Mouse (Mus musculus): ENCODE measurements around the gene Kank3. TPM values are rescaled to one million over a fixed set of nuclear protein-coding genes. Genes with fewer than 3 reads are reported as not detected.

Gene Kank3
- polyA plus RNA-seq, 1 experiment from 2014 or later, result 30.1 TPM

- ATAC-seq (ENCODE audit: low FRiP score) (no peak), DNase-seq (ENCODE audit: low spot score) (no peak)
- no peaks in the 10 kb centered on the region for H3K4me1 ChIP-seq (replicated peaks; ENCODE audit: control insufficient read depth, insufficient read depth, low read length)
- H3K36me3 ChIP-seq (ENCODE audit: control insufficient read depth, insufficient read depth, low read length), result no peaks in the 10 kb centered on the region
- 0 out of 2 replicates have a peak overlapping the region, but pooled peaks have one; percentile 2 for H3K4me3 ChIP-seq (ENCODE audit: low read depth, low read length)
- no peaks in the 10 kb centered on the region for H3K9me3 ChIP-seq (ENCODE audit: control insufficient read depth, low read length)
- H3K4me2 ChIP-seq (replicated peaks; ENCODE audit: low read depth, low read length), result no peak overlapping the region
- H3K9ac ChIP-seq (ENCODE audit: low read depth, low read length), result no peak overlapping the region
- no peak overlapping the region for H3K27ac ChIP-seq (ENCODE audit: low read depth, low read length)
- WGBS, result 80% methylated on average over 5 of the region's 5 CpGs
- no peaks in the 10 kb centered on the region for H3K27me3 ChIP-seq (ENCODE audit: control insufficient read depth, insufficient read depth, low read length)
Measured at GRCm38 (mm10) chr17:33779967-33780295, 30.4 kb upstream of the Kank3 start.

GRCm38 (mm10) chr17:33780431-33780830 lies 29.9 kb upstream of the Kank3 start:
- ATAC-seq (ENCODE audit: low FRiP score), result no peak
- 0 out of 2 replicates have a peak overlapping the region, but pooled peaks have one; percentile 6 for H3K27ac ChIP-seq (ENCODE audit: low read depth, low read length)
- DNase-seq (ENCODE audit: low spot score), result no peak
- no peaks in the 10 kb centered on the region for H3K4me1 ChIP-seq (replicated peaks; ENCODE audit: control insufficient read depth, insufficient read depth, low read length)
- H3K9me3 ChIP-seq (ENCODE audit: control insufficient read depth, low read length), result no peaks in the 10 kb centered on the region
- peak overlapping the region; percentile 87 for H3K4me2 ChIP-seq (replicated peaks; ENCODE audit: low read depth, low read length)
- WGBS, result 92% methylated on average over 5 of the region's 5 CpGs
- H3K4me3 ChIP-seq (ENCODE audit: low read depth, low read length), result peak overlapping the region; percentile 40; the same call in 1 of the 2 replicates
- no peaks in the 10 kb centered on the region for H3K36me3 ChIP-seq (ENCODE audit: control insufficient read depth, insufficient read depth, low read length)
- no peaks in the 10 kb centered on the region for H3K27me3 ChIP-seq (ENCODE audit: control insufficient read depth, insufficient read depth, low read length)
- 0 out of 2 replicates have a peak overlapping the region, but pooled peaks have one; percentile 58 for H3K9ac ChIP-seq (ENCODE audit: low read depth, low read length)

- Histone ChIP-seq H3K36me3 (ENCODE audit: control insufficient read depth, insufficient read depth, low read length) (no peaks in the 10 kb centered on the region), H3K27me3 (ENCODE audit: control insufficient read depth, insufficient read depth, low read length) (no peaks in the 10 kb centered on the region), H3K27ac (ENCODE audit: low read depth, low read length) (0 out of 2 replicates have a peak within 1 kb of the TSS, but pooled peaks have one; percentile 6), H3K4me1 (replicated peaks; ENCODE audit: control insufficient read depth, insufficient read depth, low read length) (no peaks in the 10 kb centered on the region), H3K9ac (ENCODE audit: low read depth, low read length) (peak within 1 kb of the TSS; percentile 58), H3K9me3 (ENCODE audit: control insufficient read depth, low read length) (no peaks in the 10 kb centered on the region), H3K4me2 (replicated peaks; ENCODE audit: low read depth, low read length) (peak within 1 kb of the TSS; percentile 87), H3K4me3 (ENCODE audit: low read depth, low read length) (peak within 1 kb of the TSS; percentile 40)
- peak; percentile 68 for DNase-seq (ENCODE audit: low spot score)
- 2% methylated on average over 50 of the region's 50 CpGs for WGBS
- ATAC-seq (ENCODE audit: low FRiP score), result peak; percentile 87
Measured at GRCm38 (mm10) chr17:33781124-33781977, 29.0 kb upstream of the Kank3 start, which contains the start of gene Angptl4. Gene Angptl4, minus strand, starts transcription at chr17:33781830.

- Histone ChIP-seq H3K4me3 (ENCODE audit: low read depth, low read length) (no peak overlapping the region), H3K4me1 (replicated peaks; ENCODE audit: control insufficient read depth, insufficient read depth, low read length) (no peaks in the 10 kb centered on the region), H3K9me3 (ENCODE audit: control insufficient read depth, low read length) (no peaks in the 10 kb centered on the region), H3K4me2 (replicated peaks; ENCODE audit: low read depth, low read length) (peak overlapping the region; percentile 87; the same call in 1 of the 2 replicates), H3K36me3 (ENCODE audit: control insufficient read depth, insufficient read depth, low read length) (no peaks in the 10 kb centered on the region), H3K27ac (ENCODE audit: low read depth, low read length) (no peak overlapping the region), H3K27me3 (ENCODE audit: control insufficient read depth, insufficient read depth, low read length) (no peaks in the 10 kb centered on the region), H3K9ac (ENCODE audit: low read depth, low read length) (no peak overlapping the region)
- no peak for DNase-seq (ENCODE audit: low spot score)
- ATAC-seq (ENCODE audit: low FRiP score), result no peak
- 33% methylated on average over 4 of the region's 4 CpGs for WGBS
Measured at GRCm38 (mm10) chr17:33782067-33782466, 28.3 kb upstream of the Kank3 start.

GRCm38 (mm10) chr17:33783408-33783807 lies 26.9 kb upstream of the Kank3 start:
- no peak overlapping the region for H3K27ac ChIP-seq (ENCODE audit: low read depth, low read length)
- H3K27me3 ChIP-seq (ENCODE audit: control insufficient read depth, insufficient read depth, low read length), result no peaks in the 10 kb centered on the region
- H3K9ac ChIP-seq (ENCODE audit: low read depth, low read length), result no peak overlapping the region
- H3K4me2 ChIP-seq (replicated peaks; ENCODE audit: low read depth, low read length), result no peak overlapping the region
- H3K4me3 ChIP-seq (ENCODE audit: low read depth, low read length), result no peak overlapping the region
- no peaks in the 10 kb centered on the region for H3K36me3 ChIP-seq (ENCODE audit: control insufficient read depth, insufficient read depth, low read length)
- H3K4me1 ChIP-seq (replicated peaks; ENCODE audit: control insufficient read depth, insufficient read depth, low read length), result no peaks in the 10 kb centered on the region
- no peak for ATAC-seq (ENCODE audit: low FRiP score)
- DNase-seq (ENCODE audit: low spot score), result no peak
- no peaks in the 10 kb centered on the region for H3K9me3 ChIP-seq (ENCODE audit: control insufficient read depth, low read length)

GRCm38 (mm10) chr17:33784939-33785338 lies 25.4 kb upstream of the Kank3 start:
- Histone ChIP-seq H3K9ac (ENCODE audit: low read depth, low read length) (no peak overlapping the region), H3K4me2 (replicated peaks; ENCODE audit: low read depth, low read length) (no peak overlapping the region), H3K27me3 (ENCODE audit: control insufficient read depth, insufficient read depth, low read length) (no peaks in the 10 kb centered on the region), H3K9me3 (ENCODE audit: control insufficient read depth, low read length) (no peaks in the 10 kb centered on the region), H3K36me3 (ENCODE audit: control insufficient read depth, insufficient read depth, low read length) (no peaks in the 10 kb centered on the region), H3K4me3 (ENCODE audit: low read depth, low read length) (no peak overlapping the region), H3K4me1 (replicated peaks; ENCODE audit: control insufficient read depth, insufficient read depth, low read length) (no peaks in the 10 kb centered on the region), H3K27ac (ENCODE audit: low read depth, low read length) (no peak overlapping the region)
- DNase-seq (ENCODE audit: low spot score), result no peak
- 85% methylated on average over 2 of the region's 2 CpGs for WGBS
- ATAC-seq (ENCODE audit: low FRiP score), result no peak

GRCm38 (mm10) chr17:33786375-33786774 lies 23.9 kb upstream of the Kank3 start:
- no peak overlapping the region for H3K9ac ChIP-seq (ENCODE audit: low read depth, low read length)
- ATAC-seq (ENCODE audit: low FRiP score), result no peak
- no peaks in the 10 kb centered on the region for H3K4me1 ChIP-seq (replicated peaks; ENCODE audit: control insufficient read depth, insufficient read depth, low read length)
- H3K4me2 ChIP-seq (replicated peaks; ENCODE audit: low read depth, low read length), result no peak overlapping the region
- H3K27me3 ChIP-seq (ENCODE audit: control insufficient read depth, insufficient read depth, low read length), result no peaks in the 10 kb centered on the region
- H3K9me3 ChIP-seq (ENCODE audit: control insufficient read depth, low read length), result no peaks in the 10 kb centered on the region
- no peak overlapping the region for H3K4me3 ChIP-seq (ENCODE audit: low read depth, low read length)
- H3K36me3 ChIP-seq (ENCODE audit: control insufficient read depth, insufficient read depth, low read length), result no peaks in the 10 kb centered on the region
- DNase-seq (ENCODE audit: low spot score), result no peak
- H3K27ac ChIP-seq (ENCODE audit: low read depth, low read length), result no peak overlapping the region
- 77% methylated on average over 18 of the region's 18 CpGs for WGBS

GRCm38 (mm10) chr17:33788732-33789131 lies 21.6 kb upstream of the Kank3 start:
- 77% methylated on average over 4 of the region's 4 CpGs for WGBS
- no peaks in the 10 kb centered on the region for H3K9me3 ChIP-seq (ENCODE audit: control insufficient read depth, low read length)
- no peak overlapping the region for H3K4me2 ChIP-seq (replicated peaks; ENCODE audit: low read depth, low read length)
- DNase-seq (ENCODE audit: low spot score), result no peak
- no peak overlapping the region for H3K4me3 ChIP-seq (ENCODE audit: low read depth, low read length)
- no peaks in the 10 kb centered on the region for H3K36me3 ChIP-seq (ENCODE audit: control insufficient read depth, insufficient read depth, low read length)
- H3K27me3 ChIP-seq (ENCODE audit: control insufficient read depth, insufficient read depth, low read length), result no peaks in the 10 kb centered on the region
- ATAC-seq (ENCODE audit: low FRiP score), result no peak
- H3K9ac ChIP-seq (ENCODE audit: low read depth, low read length), result no peak overlapping the region
- H3K4me1 ChIP-seq (replicated peaks; ENCODE audit: control insufficient read depth, insufficient read depth, low read length), result no peaks in the 10 kb centered on the region
- no peak overlapping the region for H3K27ac ChIP-seq (ENCODE audit: low read depth, low read length)

GRCm38 (mm10) chr17:33798306-33798705 lies 12.0 kb upstream of the Kank3 start:
- H3K9me3 ChIP-seq (ENCODE audit: control insufficient read depth, low read length), result no peaks in the 10 kb centered on the region

More at GRCm38 (mm10) chr17:33798306-33798705, 12.0 kb upstream of the Kank3 start:
- 74% methylated on average over 3 of the region's 3 CpGs for WGBS
- Histone ChIP-seq H3K27ac (ENCODE audit: low read depth, low read length) (no peak overlapping the region), H3K4me2 (replicated peaks; ENCODE audit: low read depth, low read length) (no peak overlapping the region), H3K4me3 (ENCODE audit: low read depth, low read length) (no peak overlapping the region), H3K36me3 (ENCODE audit: control insufficient read depth, insufficient read depth, low read length) (no peaks in the 10 kb centered on the region), H3K27me3 (ENCODE audit: control insufficient read depth, insufficient read depth, low read length) (no peaks in the 10 kb centered on the region), H3K9ac (ENCODE audit: low read depth, low read length) (no peak overlapping the region), H3K4me1 (replicated peaks; ENCODE audit: control insufficient read depth, insufficient read depth, low read length) (no peaks in the 10 kb centered on the region)
- DNase-seq (ENCODE audit: low spot score) (no peak), ATAC-seq (ENCODE audit: low FRiP score) (no peak)

Data from hindbrain, embryonic 11.5 days (tissue).